Mouse (Mus musculus): ENCODE data around the gene Olfr1366. TPM values are rescaled to one million over a fixed set of nuclear protein-coding genes. Genes with fewer than 3 reads are reported as not detected.

Gene Olfr1366
- polyA plus RNA-seq, 1 experiment from 2014 or later, result 0.15 TPM

GRCm38 (mm10) chr13:21486881-21487280 is 55.7 kb downstream of the Olfr1366 start:
- no peak for DNase-seq (ENCODE audit: low spot score)
- H3K4me3 ChIP-seq, result no peak overlapping the region
- no peak overlapping the region for H3K27ac ChIP-seq (replicated peaks)
- H3K36me3 ChIP-seq, result peaks cover 27% of the 10 kb centered on the region
- no peaks in the 10 kb centered on the region for H3K27me3 ChIP-seq (ENCODE audit: low read depth, poor library complexity, severe bottlenecking)
- no peaks in the 10 kb centered on the region for H3K4me1 ChIP-seq
- no peaks in the 10 kb centered on the region for H3K9me3 ChIP-seq (replicated peaks)
- WGBS, result 95% methylated on average over 1 of the region's 1 CpGs

Other genes starting within 250 kb of the Olfr1366 start
- gene Gpx6, start 230.7 kb downstream of the Olfr1366 start, polyA plus RNA-seq (2016; fragmentation: Nextera tagmentation; extraction: Ambion mirVana), result 0.09 TPM in 1 of 2 replicates, not detected in the other
- gene Olfr1367, start 195.9 kb downstream of the Olfr1366 start, polyA plus RNA-seq (2016; fragmentation: Nextera tagmentation; extraction: Ambion mirVana), result not detected in 2 replicates
- gene Zscan12, start 180.0 kb downstream of the Olfr1366 start, polyA plus RNA-seq (2016; fragmentation: Nextera tagmentation; extraction: Ambion mirVana), result 20.4 and 21.9 TPM in 2 replicates
- gene Zkscan3, start 140.1 kb downstream of the Olfr1366 start, polyA plus RNA-seq (2016; fragmentation: Nextera tagmentation; extraction: Ambion mirVana), result 87.1 and 91.1 TPM in 2 replicates
- gene Pgbd1, start 101.8 kb downstream of the Olfr1366 start, polyA plus RNA-seq (2016; fragmentation: Nextera tagmentation; extraction: Ambion mirVana), result 5.1 TPM in 2 replicates
- gene Zscan26, start 89.1 kb downstream of the Olfr1366 start, polyA plus RNA-seq (2016; fragmentation: Nextera tagmentation; extraction: Ambion mirVana), result 24.2 and 25.6 TPM in 2 replicates
- gene Nkapl, start 74.3 kb downstream of the Olfr1366 start, polyA plus RNA-seq (2016; fragmentation: Nextera tagmentation; extraction: Ambion mirVana), result 1.7 and 2.3 TPM in 2 replicates
- gene Zkscan4, start 63.9 kb downstream of the Olfr1366 start, polyA plus RNA-seq (2016; fragmentation: Nextera tagmentation; extraction: Ambion mirVana), result 5.0 and 5.3 TPM in 2 replicates
- not detected in 2 replicates for gene Gm10065, start 63.4 kb downstream of the Olfr1366 start, polyA plus RNA-seq (2016; fragmentation: Nextera tagmentation; extraction: Ambion mirVana)
- gene AK157302, start 47.6 kb downstream of the Olfr1366 start, polyA plus RNA-seq (2016; fragmentation: Nextera tagmentation; extraction: Ambion mirVana), result 0.42 and 0.56 TPM in 2 replicates
- gene Gm11273, start 41.4 kb downstream of the Olfr1366 start, polyA plus RNA-seq (2016; fragmentation: Nextera tagmentation; extraction: Ambion mirVana), result 4.6 and 5.1 TPM in 2 replicates
- gene Zkscan8, start 11.7 kb downstream of the Olfr1366 start, polyA plus RNA-seq (2016; fragmentation: Nextera tagmentation; extraction: Ambion mirVana), result 5.3 and 7.1 TPM in 2 replicates
- not detected in 2 replicates for gene Olfr1535, start 17.1 kb upstream of the Olfr1366 start, polyA plus RNA-seq (2016; fragmentation: Nextera tagmentation; extraction: Ambion mirVana)
- gene Olfr1364, start 39.0 kb upstream of the Olfr1366 start, polyA plus RNA-seq (2016; fragmentation: Nextera tagmentation; extraction: Ambion mirVana), result not detected in 2 replicates
- gene Olfr1362, start 71.2 kb upstream of the Olfr1366 start, polyA plus RNA-seq (2016; fragmentation: Nextera tagmentation; extraction: Ambion mirVana), result not detected in 2 replicates
- gene Olfr11, start 99.7 kb upstream of the Olfr1366 start, polyA plus RNA-seq (2016; fragmentation: Nextera tagmentation; extraction: Ambion mirVana), result not detected in 2 replicates
- not detected in 2 replicates for gene Olfr1361, start 120.6 kb upstream of the Olfr1366 start, polyA plus RNA-seq (2016; fragmentation: Nextera tagmentation; extraction: Ambion mirVana)
- gene Olfr1360, start 134.6 kb upstream of the Olfr1366 start, polyA plus RNA-seq (2016; fragmentation: Nextera tagmentation; extraction: Ambion mirVana), result not detected in 2 replicates
- gene Olfr1359, start 155.3 kb upstream of the Olfr1366 start, polyA plus RNA-seq (2016; fragmentation: Nextera tagmentation; extraction: Ambion mirVana), result not detected in 2 replicates
- 1.4 and 3.4 TPM in 2 replicates for gene Hist1h2bl, start 173.3 kb upstream of the Olfr1366 start, polyA plus RNA-seq (2016; fragmentation: Nextera tagmentation; extraction: Ambion mirVana)
- 12.2 and 21.8 TPM in 2 replicates for gene Hist1h2ai, start 173.6 kb upstream of the Olfr1366 start, polyA plus RNA-seq (2016; fragmentation: Nextera tagmentation; extraction: Ambion mirVana)
- gene Hist1h3h, start 174.9 kb upstream of the Olfr1366 start, polyA plus RNA-seq (2016; fragmentation: Nextera tagmentation; extraction: Ambion mirVana), result 8.9 and 11.3 TPM in 2 replicates
- 5.2 and 7.5 TPM in 2 replicates for gene Hist1h2bm, start 179.2 kb upstream of the Olfr1366 start, polyA plus RNA-seq (2016; fragmentation: Nextera tagmentation; extraction: Ambion mirVana)
- gene Hist1h4j, start 192.3 kb upstream of the Olfr1366 start, polyA plus RNA-seq (2016; fragmentation: Nextera tagmentation; extraction: Ambion mirVana), result 1.0 and 1.2 TPM in 2 replicates
- gene Hist1h4k, start 207.7 kb upstream of the Olfr1366 start, polyA plus RNA-seq (2016; fragmentation: Nextera tagmentation; extraction: Ambion mirVana), result 1.7 and 6.4 TPM in 2 replicates
- 16.8 and 19.9 TPM in 2 replicates for gene Hist1h2ak, start 211.0 kb upstream of the Olfr1366 start, polyA plus RNA-seq (2016; fragmentation: Nextera tagmentation; extraction: Ambion mirVana)
- gene Hist1h2bn, start 211.3 kb upstream of the Olfr1366 start, polyA plus RNA-seq (2016; fragmentation: Nextera tagmentation; extraction: Ambion mirVana), result 0.55 and 2.6 TPM in 2 replicates
- 31.5 and 37.7 TPM in 2 replicates for gene Hist1h1b, start 237.8 kb upstream of the Olfr1366 start, polyA plus RNA-seq (2016; fragmentation: Nextera tagmentation; extraction: Ambion mirVana)
- 114 and 126 TPM in 2 replicates for gene Hist1h3i, start 240.6 kb upstream of the Olfr1366 start, polyA plus RNA-seq (2016; fragmentation: Nextera tagmentation; extraction: Ambion mirVana)
- gene Hist1h2an, start 244.4 kb upstream of the Olfr1366 start, polyA plus RNA-seq (2016; fragmentation: Nextera tagmentation; extraction: Ambion mirVana), result 11.7 and 15.4 TPM in 2 replicates
- 3.9 and 4.2 TPM in 2 replicates for gene Hist1h2bp, start 244.7 kb upstream of the Olfr1366 start, polyA plus RNA-seq (2016; fragmentation: Nextera tagmentation; extraction: Ambion mirVana)